In genomic region chrX:142885962-142886361, GRCm38 (mm10) we compare ENCODE assay signal across 16 mouse cellular contexts.
"Had no signal": no experiment of that assay in that cellular context is flagged by ENCODE, and none has a peak within 500 bp of the region (broad histone marks: within the 10 kb centered on the region; RNA-seq: fewer than 3 reads in every experiment).

No protein-coding gene starts in this region.

- H3K4me3 ChIP-seq: neural tube, embryonic 12.5 days; neural tube, embryonic 13.5 days; neural tube, embryonic 15.5 days; stomach, embryonic 15.5 days had no signal

- H3K27ac ChIP-seq: neural tube, embryonic 12.5 days; neural tube, embryonic 13.5 days; neural tube, embryonic 15.5 days; stomach, embryonic 15.5 days had no signal

- H3K4me1 ChIP-seq: neural tube, embryonic 12.5 days; neural tube, embryonic 13.5 days; neural tube, embryonic 15.5 days; stomach, embryonic 15.5 days had no signal

- H3K36me3 ChIP-seq: neural tube, embryonic 12.5 days; neural tube, embryonic 13.5 days; neural tube, embryonic 15.5 days; stomach, embryonic 15.5 days had no signal

- H3K9ac ChIP-seq: neural tube, embryonic 12.5 days; neural tube, embryonic 13.5 days; neural tube, embryonic 15.5 days; stomach, embryonic 15.5 days had no signal

- H3K9me3 ChIP-seq: neural tube, embryonic 12.5 days; neural tube, embryonic 13.5 days; neural tube, embryonic 15.5 days; stomach, embryonic 15.5 days had no signal

- H3K4me2 ChIP-seq: neural tube, embryonic 12.5 days; neural tube, embryonic 13.5 days; neural tube, embryonic 15.5 days; stomach, embryonic 15.5 days had no signal

- DNase-seq: retina, postnatal 1 day; right cerebral cortex, adult 18-20 months; right cerebral cortex, postnatal 14 days; right cerebral cortex, postnatal 25 days; right cerebral cortex, postnatal 4 days; spleen, adult 18-20 months; thymus, adult 18-20 months; thymus, adult 2 months; thymus, postnatal 14 days; thymus, postnatal 25 days; thymus, postnatal 36 days; thymus, postnatal 4 days had no signal

- H3K27me3 ChIP-seq: neural tube, embryonic 12.5 days; stomach, embryonic 15.5 days had no signal
